Mouse (Mus musculus): ENCODE results near the gene Dock9. TPM values are rescaled to one million over a fixed set of nuclear protein-coding genes. Genes with fewer than 3 reads are reported as not detected.

Dock9 gene
- 15.5 and 17.9 TPM in 2 replicates for polyA plus RNA-seq (2015; fragmentation: Nextera tagmentation; extraction: Ambion mirVana)

- Histone ChIP-seq H3K4me1 (ENCODE audit: control insufficient read depth, insufficient read depth, low read length) (peaks cover 7% of the 10 kb centered on the region; the same call in 1 of the 2 replicates), H3K9me3 (replicated peaks; ENCODE audit: control insufficient read depth, low read length, poor library complexity, severe bottlenecking) (no peaks in the 10 kb centered on the region), H3K4me3 (ENCODE audit: low read depth, low read length) (peak within 1 kb of the TSS; percentile 77), H3K27me3 (ENCODE audit: control insufficient read depth, insufficient read depth, low read depth, low read length) (peaks cover 11% of the 10 kb centered on the region), H3K36me3 (ENCODE audit: control insufficient read depth, insufficient read depth, low read length) (no peaks in the 10 kb centered on the region), H3K27ac (ENCODE audit: low read length) (peak within 1 kb of the TSS; percentile 88), H3K9ac (ENCODE audit: low read depth, low read length) (peak within 1 kb of the TSS; percentile 79), H3K4me2 (ENCODE audit: low read length) (peak within 1 kb of the TSS; percentile 82)
- WGBS: under 1% methylated on average over 90 of the region's 106 CpGs
- ATAC-seq: peak; percentile 84
These were observed at the start of gene Dock9 for GRCm38 (mm10) chr14:121797457-121798410. TSS of gene Dock9 (minus strand) at chr14:121797837.

- H3K27ac ChIP-seq (ENCODE audit: low read length): no peak overlapping the region
- 47% methylated on average over 8 of the region's 8 CpGs for WGBS
- no peak for ATAC-seq
- H3K9ac ChIP-seq (ENCODE audit: low read depth, low read length): no peak overlapping the region
- H3K4me1 ChIP-seq (ENCODE audit: control insufficient read depth, insufficient read depth, low read length): no peaks in the 10 kb centered on the region
- no peaks in the 10 kb centered on the region for H3K36me3 ChIP-seq (ENCODE audit: control insufficient read depth, insufficient read depth, low read length)
- H3K27me3 ChIP-seq (ENCODE audit: control insufficient read depth, insufficient read depth, low read depth, low read length): no peaks in the 10 kb centered on the region
- no peak overlapping the region for H3K4me2 ChIP-seq (ENCODE audit: low read length)
- no peak overlapping the region for H3K4me3 ChIP-seq (ENCODE audit: low read depth, low read length)
- no peaks in the 10 kb centered on the region; the same call in 1 of the 2 replicates for H3K9me3 ChIP-seq (replicated peaks; ENCODE audit: control insufficient read depth, low read length, poor library complexity, severe bottlenecking)
These were observed 46.8 kb upstream of the Dock9 start for GRCm38 (mm10) chr14:121844486-121844885.

GRCm38 (mm10) chr14:121840217-121840616, 42.6 kb upstream of the Dock9 start:
- H3K9me3 ChIP-seq (replicated peaks; ENCODE audit: control insufficient read depth, low read length, poor library complexity, severe bottlenecking): peaks cover 6% of the 10 kb centered on the region; the same call in 1 of the 2 replicates
- no peaks in the 10 kb centered on the region for H3K4me1 ChIP-seq (ENCODE audit: control insufficient read depth, insufficient read depth, low read length)
- no peak overlapping the region for H3K4me3 ChIP-seq (ENCODE audit: low read depth, low read length)
- no peak overlapping the region for H3K27ac ChIP-seq (ENCODE audit: low read length)
- 90% methylated on average over 8 of the region's 8 CpGs for WGBS
- H3K4me2 ChIP-seq (ENCODE audit: low read length): no peak overlapping the region
- ATAC-seq: no peak
- no peak overlapping the region for H3K9ac ChIP-seq (ENCODE audit: low read depth, low read length)
- no peaks in the 10 kb centered on the region for H3K27me3 ChIP-seq (ENCODE audit: control insufficient read depth, insufficient read depth, low read depth, low read length)
- H3K36me3 ChIP-seq (ENCODE audit: control insufficient read depth, insufficient read depth, low read length): no peaks in the 10 kb centered on the region

GRCm38 (mm10) chr14:121838161-121838560, 40.5 kb upstream of the Dock9 start:
- Histone ChIP-seq H3K4me1 (ENCODE audit: control insufficient read depth, insufficient read depth, low read length) (no peaks in the 10 kb centered on the region), H3K4me2 (ENCODE audit: low read length) (no peak overlapping the region), H3K9ac (ENCODE audit: low read depth, low read length) (no peak overlapping the region), H3K4me3 (ENCODE audit: low read depth, low read length) (no peak overlapping the region), H3K27ac (ENCODE audit: low read length) (no peak overlapping the region), H3K36me3 (ENCODE audit: control insufficient read depth, insufficient read depth, low read length) (no peaks in the 10 kb centered on the region), H3K27me3 (ENCODE audit: control insufficient read depth, insufficient read depth, low read depth, low read length) (no peaks in the 10 kb centered on the region), H3K9me3 (replicated peaks; ENCODE audit: control insufficient read depth, low read length, poor library complexity, severe bottlenecking) (peaks cover 6% of the 10 kb centered on the region; the same call in 1 of the 2 replicates)
- 88% methylated on average over 4 of the region's 4 CpGs for WGBS
- no peak for ATAC-seq

- WGBS: 74% methylated on average over 2 of the region's 2 CpGs
- no peak for ATAC-seq
- no peak overlapping the region for H3K9ac ChIP-seq (ENCODE audit: low read depth, low read length)
- peaks cover 7% of the 10 kb centered on the region for H3K9me3 ChIP-seq (replicated peaks; ENCODE audit: control insufficient read depth, low read length, poor library complexity, severe bottlenecking)
- H3K4me3 ChIP-seq (ENCODE audit: low read depth, low read length): no peak overlapping the region
- H3K4me2 ChIP-seq (ENCODE audit: low read length): no peak overlapping the region
- H3K36me3 ChIP-seq (ENCODE audit: control insufficient read depth, insufficient read depth, low read length): no peaks in the 10 kb centered on the region
- H3K27ac ChIP-seq (ENCODE audit: low read length): no peak overlapping the region
- no peaks in the 10 kb centered on the region for H3K4me1 ChIP-seq (ENCODE audit: control insufficient read depth, insufficient read depth, low read length)
- H3K27me3 ChIP-seq (ENCODE audit: control insufficient read depth, insufficient read depth, low read depth, low read length): no peaks in the 10 kb centered on the region
These were observed 35.4 kb upstream of the Dock9 start for GRCm38 (mm10) chr14:121833001-121833520.

- Histone ChIP-seq H3K27ac (ENCODE audit: low read length) (no peak overlapping the region), H3K4me1 (ENCODE audit: control insufficient read depth, insufficient read depth, low read length) (no peaks in the 10 kb centered on the region), H3K36me3 (ENCODE audit: control insufficient read depth, insufficient read depth, low read length) (no peaks in the 10 kb centered on the region), H3K27me3 (ENCODE audit: control insufficient read depth, insufficient read depth, low read depth, low read length) (no peaks in the 10 kb centered on the region), H3K4me3 (ENCODE audit: low read depth, low read length) (no peak overlapping the region), H3K9me3 (replicated peaks; ENCODE audit: control insufficient read depth, low read length, poor library complexity, severe bottlenecking) (peaks cover 7% of the 10 kb centered on the region), H3K9ac (ENCODE audit: low read depth, low read length) (no peak overlapping the region), H3K4me2 (ENCODE audit: low read length) (no peak overlapping the region)
- WGBS: 94% methylated on average over 4 of the region's 4 CpGs
- no peak for ATAC-seq
These were observed 32.3 kb upstream of the Dock9 start for GRCm38 (mm10) chr14:121829816-121830442.

GRCm38 (mm10) chr14:121827091-121827490, 29.5 kb upstream of the Dock9 start:
- WGBS: 90% methylated on average over 7 of the region's 7 CpGs
- no peak overlapping the region for H3K27ac ChIP-seq (ENCODE audit: low read length)
- ATAC-seq: no peak

GRCm38 (mm10) chr14:121825521-121826445, 28.1 kb upstream of the Dock9 start:
- Histone ChIP-seq H3K9me3 (replicated peaks; ENCODE audit: control insufficient read depth, low read length, poor library complexity, severe bottlenecking) (peaks cover 7% of the 10 kb centered on the region), H3K4me3 (ENCODE audit: low read depth, low read length) (no peak overlapping the region), H3K27me3 (ENCODE audit: control insufficient read depth, insufficient read depth, low read depth, low read length) (no peaks in the 10 kb centered on the region), H3K9ac (ENCODE audit: low read depth, low read length) (no peak overlapping the region), H3K36me3 (ENCODE audit: control insufficient read depth, insufficient read depth, low read length) (no peaks in the 10 kb centered on the region), H3K4me2 (ENCODE audit: low read length) (no peak overlapping the region), H3K27ac (ENCODE audit: low read length) (no peak overlapping the region), H3K4me1 (ENCODE audit: control insufficient read depth, insufficient read depth, low read length) (no peaks in the 10 kb centered on the region)
- ATAC-seq: no peak
- whole genome bisulfite sequencing: 71% methylated on average over 10 of the region's 10 CpGs

More at GRCm38 (mm10) chr14:121827091-121827490, 29.5 kb upstream of the Dock9 start:
- no peak overlapping the region for H3K4me3 ChIP-seq (ENCODE audit: low read depth, low read length)
- H3K9me3 ChIP-seq (replicated peaks; ENCODE audit: control insufficient read depth, low read length, poor library complexity, severe bottlenecking): peaks cover 7% of the 10 kb centered on the region
- H3K9ac ChIP-seq (ENCODE audit: low read depth, low read length): no peak overlapping the region
- H3K27me3 ChIP-seq (ENCODE audit: control insufficient read depth, insufficient read depth, low read depth, low read length): no peaks in the 10 kb centered on the region
- no peaks in the 10 kb centered on the region for H3K4me1 ChIP-seq (ENCODE audit: control insufficient read depth, insufficient read depth, low read length)
- no peak overlapping the region for H3K4me2 ChIP-seq (ENCODE audit: low read length)
- no peaks in the 10 kb centered on the region for H3K36me3 ChIP-seq (ENCODE audit: control insufficient read depth, insufficient read depth, low read length)
